Mouse (Mus musculus) regulatory T cell (primary cell): ENCODE data around the gene Dpf3.

ENCODE experiments used
- in situ Hi-C: fragments of 300-600 bp; cut with MboI, MseI; formaldehyde crosslinking; loops from one replicate; pipeline ENCODE4 v1.15.1; 2025; ENCODE audit warnings: high pct_unique_total_duplicates

Dpf3 gene

GRCm38 (mm10) chr12:83470085-83470484, 17.4 kb downstream of the Dpf3 start:
- in situ Hi-C loops, result loop anchor here (10.0 kb wide), 1 partner anchor 1055 kb away; no protein-coding TSS in a partner anchor

- in situ Hi-C loops, result no loop called here
These were observed 20.7 kb downstream of the Dpf3 start for GRCm38 (mm10) chr12:83466508-83467430.

- in situ Hi-C loops, result no loop called here
These were observed 21.5 kb downstream of the Dpf3 start for GRCm38 (mm10) chr12:83466053-83466452.

GRCm38 (mm10) chr12:83460272-83460671, 27.2 kb downstream of the Dpf3 start:
- in situ Hi-C loops, result no loop called here

GRCm38 (mm10) chr12:83454697-83455321, 32.7 kb downstream of the Dpf3 start:
- in situ Hi-C loops, result no loop called here

GRCm38 (mm10) chr12:83451850-83452249, 35.7 kb downstream of the Dpf3 start:
- in situ Hi-C loops, result no loop called here

GRCm38 (mm10) chr12:83450471-83450870, 37.0 kb downstream of the Dpf3 start:
- in situ Hi-C loops, result no loop called here

- in situ Hi-C loops, result no loop called here
These were observed 38.3 kb downstream of the Dpf3 start for GRCm38 (mm10) chr12:83449202-83449601.

- in situ Hi-C loops, result no loop called here
These were observed 41.9 kb downstream of the Dpf3 start for GRCm38 (mm10) chr12:83445587-83445986.

GRCm38 (mm10) chr12:83444448-83444847, 43.1 kb downstream of the Dpf3 start:
- in situ Hi-C loops, result no loop called here

GRCm38 (mm10) chr12:83438002-83438401, 49.5 kb downstream of the Dpf3 start:
- in situ Hi-C loops, result no loop called here

GRCm38 (mm10) chr12:83433987-83434698, 53.4 kb downstream of the Dpf3 start:
- in situ Hi-C loops, result no loop called here

- in situ Hi-C loops, result no loop called here
These were observed 54.1 kb downstream of the Dpf3 start for GRCm38 (mm10) chr12:83433436-83433835.

- in situ Hi-C loops, result no loop called here
These were observed 57.3 kb downstream of the Dpf3 start for GRCm38 (mm10) chr12:83430207-83430606.

- in situ Hi-C loops, result no loop called here
These were observed 59.5 kb downstream of the Dpf3 start for GRCm38 (mm10) chr12:83428016-83428415.

GRCm38 (mm10) chr12:83427601-83428000, 59.9 kb downstream of the Dpf3 start:
- in situ Hi-C loops, result no loop called here

GRCm38 (mm10) chr12:83426326-83426725, 61.2 kb downstream of the Dpf3 start:
- in situ Hi-C loops, result no loop called here

- in situ Hi-C loops, result no loop called here
These were observed 61.8 kb downstream of the Dpf3 start for GRCm38 (mm10) chr12:83425736-83426135.

GRCm38 (mm10) chr12:83424720-83425444, 62.6 kb downstream of the Dpf3 start:
- in situ Hi-C loops, result no loop called here

GRCm38 (mm10) chr12:83424086-83424719, 63.3 kb downstream of the Dpf3 start:
- in situ Hi-C loops, result no loop called here

- in situ Hi-C loops, result no loop called here
These were observed 67.2 kb downstream of the Dpf3 start for GRCm38 (mm10) chr12:83420346-83420745.
